Mouse (Mus musculus) cerebellum, adult 8-10 months (tissue): ENCODE results near the gene Hsdl2.
A peak's percentile ranks its signal among the peaks of the same experiment; 100 is the strongest.
"Not testable (repeated sequence)": the region's sequence is repeated elsewhere in the genome, so short reads cannot be mapped to it uniquely, and the experiment has no call there.

Experiments used
- DNase-seq: peaks from one replicate; pipeline ENCODE4 v3.0.0; 2022

Hsdl2 gene

GRCm38 (mm10) chr4:59581314-59582185, at the start of gene Hsdl2:
Gene Hsdl2 (plus strand): TSS chr4:59581563.
- peak; percentile 99 for DNase-seq

DNA sequence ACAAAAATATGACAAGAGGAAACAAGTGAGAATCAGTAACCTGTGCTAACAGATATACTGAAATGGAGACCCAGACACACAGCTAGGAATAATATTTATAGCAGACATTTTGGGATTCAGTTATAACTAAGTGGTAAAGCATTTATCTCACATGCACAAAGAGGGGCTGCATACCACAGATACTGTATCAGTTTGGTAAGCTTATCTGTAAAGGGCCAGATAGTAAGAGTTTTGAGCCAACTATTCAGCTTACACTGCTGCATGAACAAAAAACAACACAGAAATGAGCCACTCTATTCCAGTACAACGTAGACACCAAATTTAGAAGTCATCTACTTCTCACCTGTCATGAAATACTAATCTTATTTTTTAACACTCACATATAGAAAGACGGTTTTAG, 48.1 kb upstream of the Hsdl2 start:
- DNase-seq = no peak

DNA sequence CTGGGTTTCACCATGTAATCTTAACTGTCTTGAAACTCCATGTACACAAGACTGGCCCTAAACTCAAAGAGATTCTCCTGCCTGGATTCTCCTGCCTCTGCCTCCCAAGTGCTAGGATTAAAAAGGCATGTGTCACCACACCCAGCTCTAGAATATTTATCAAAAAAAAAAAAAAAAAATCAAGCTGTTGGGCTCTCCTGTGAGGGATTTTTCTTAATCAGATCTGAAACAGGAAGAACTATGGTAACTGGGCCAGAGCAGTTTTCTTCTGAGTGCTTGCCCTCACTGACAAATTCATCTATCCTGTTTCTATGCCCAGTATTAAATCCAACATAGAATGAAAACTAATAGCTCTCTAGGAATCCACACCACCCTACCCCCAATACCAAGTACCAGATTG, 45.7 kb upstream of the Hsdl2 start:
- no peak for DNase-seq

GRCm38 (mm10) chr4:59536281-59536680, 45.1 kb upstream of the Hsdl2 start:
- no peak for DNase-seq

- DNase-seq = no peak
Measured at GRCm38 (mm10) chr4:59543006-59543405, 38.4 kb upstream of the Hsdl2 start.

GRCm38 (mm10) chr4:59544654-59545053, 36.7 kb upstream of the Hsdl2 start:
- DNase-seq = no peak

- no peak for DNase-seq
Measured at GRCm38 (mm10) chr4:59546285-59547071, 34.9 kb upstream of the Hsdl2 start.

DNA sequence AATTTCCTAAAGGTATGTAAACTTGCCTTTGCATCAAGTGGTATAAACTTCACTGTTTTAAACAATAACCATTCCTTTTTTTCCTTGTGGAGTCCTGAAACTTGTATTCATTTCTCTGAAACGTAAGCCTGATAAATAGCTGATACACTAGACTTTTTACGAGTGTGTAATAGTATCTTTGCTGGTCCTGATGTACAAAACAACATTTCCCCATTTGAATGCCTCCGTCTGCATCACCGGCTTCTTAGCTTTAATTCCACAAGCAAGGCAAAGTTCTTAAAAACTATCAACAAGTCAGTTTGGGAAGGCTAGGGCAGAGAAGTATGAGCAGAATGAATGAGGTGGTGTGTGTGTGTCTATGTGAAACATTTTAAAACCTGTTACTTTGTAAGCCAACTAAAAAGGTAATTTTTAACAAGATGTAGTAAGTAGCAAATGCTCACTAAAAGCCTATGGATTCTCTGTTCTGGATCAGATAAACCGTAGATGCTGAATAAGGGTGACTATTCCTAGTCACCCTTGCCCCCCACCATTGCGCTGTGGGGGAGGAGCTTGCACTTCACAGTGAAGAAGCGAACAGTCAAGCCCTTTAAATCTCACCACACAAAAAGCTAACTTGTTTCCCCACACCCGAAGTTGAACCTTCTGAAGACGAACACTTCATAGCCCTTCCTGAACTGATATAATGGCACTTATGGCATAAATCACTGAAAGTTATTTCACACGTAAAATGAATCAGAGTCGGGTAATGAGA, 34.0 kb upstream of the Hsdl2 start:
- no peak for DNase-seq

- DNase-seq = peak; percentile 8
Measured at GRCm38 (mm10) chr4:59548011-59548559, 33.3 kb upstream of the Hsdl2 start.

- DNase-seq = peak; percentile 54
Measured at GRCm38 (mm10) chr4:59548560-59549174, 32.7 kb upstream of the Hsdl2 start.

DNA sequence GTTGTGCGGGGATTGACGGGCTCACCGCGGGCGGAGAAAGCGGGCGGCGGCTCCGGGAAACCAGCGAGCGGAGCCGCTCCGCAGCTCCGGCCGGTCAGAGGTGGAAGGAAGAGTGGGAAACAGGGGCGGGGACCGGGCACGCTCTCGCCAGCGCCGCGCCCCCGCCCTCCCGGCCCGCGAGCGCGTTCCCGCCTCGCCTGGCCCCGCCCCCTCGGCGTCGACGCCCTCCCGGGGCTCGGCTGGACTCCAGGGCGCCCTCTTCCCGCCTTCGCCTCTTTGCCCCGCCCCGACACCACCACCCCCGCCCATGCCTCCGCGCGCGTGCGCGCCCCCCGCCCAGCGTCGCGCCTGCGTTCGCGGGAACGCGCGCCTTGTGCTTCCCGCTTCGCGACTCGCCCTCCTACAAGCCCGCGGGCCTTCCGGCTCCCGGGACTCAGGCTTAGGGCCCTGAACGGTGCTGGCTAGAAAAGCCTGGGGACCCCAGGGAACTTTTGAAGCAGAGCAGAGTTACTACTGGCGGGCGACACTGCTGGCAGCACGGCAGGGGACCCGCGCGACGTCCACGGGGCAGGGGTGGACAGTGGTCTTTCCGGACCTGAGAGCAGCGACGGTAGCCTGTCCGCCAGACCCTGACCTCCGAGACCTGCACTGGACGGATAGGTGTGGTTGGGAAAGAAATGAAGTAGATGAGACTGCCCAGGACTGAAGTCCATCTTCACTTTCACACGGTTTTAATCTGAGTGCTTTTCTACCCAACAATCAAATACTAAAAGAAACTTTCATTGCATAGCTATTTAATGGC, 32.0 kb upstream of the Hsdl2 start, which contains the start of gene Ptbp3:
TSS of gene Ptbp3 (minus strand) at position 190 of the 802 bp plus-strand sequence.
- peak; percentile 87 for DNase-seq

GRCm38 (mm10) chr4:59549977-59550560, 31.3 kb upstream of the Hsdl2 start:
- DNase-seq = no peak

GRCm38 (mm10) chr4:59551901-59552300, 29.5 kb upstream of the Hsdl2 start:
- no peak for DNase-seq

DNA sequence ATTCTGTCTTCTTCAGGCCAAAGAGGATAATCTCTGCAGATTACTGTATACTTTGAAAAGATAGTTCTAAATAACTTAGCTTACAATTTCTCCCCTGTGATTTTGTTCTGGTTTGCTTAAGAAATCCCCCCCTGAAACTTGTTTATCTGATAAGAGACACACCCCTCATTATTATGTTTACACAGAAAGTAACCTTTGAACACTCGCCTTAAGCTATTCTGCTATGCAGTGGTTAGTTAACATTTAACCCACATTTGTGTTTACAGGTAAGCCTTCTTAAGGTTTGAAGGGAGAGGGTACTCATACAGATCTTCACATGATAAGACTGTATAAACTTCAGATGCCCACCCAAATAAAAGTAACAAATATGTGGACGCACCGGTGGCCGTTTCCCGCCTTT, 28.5 kb upstream of the Hsdl2 start:
- no peak for DNase-seq

GRCm38 (mm10) chr4:59553576-59553975, 27.8 kb upstream of the Hsdl2 start:
- no peak for DNase-seq

DNA sequence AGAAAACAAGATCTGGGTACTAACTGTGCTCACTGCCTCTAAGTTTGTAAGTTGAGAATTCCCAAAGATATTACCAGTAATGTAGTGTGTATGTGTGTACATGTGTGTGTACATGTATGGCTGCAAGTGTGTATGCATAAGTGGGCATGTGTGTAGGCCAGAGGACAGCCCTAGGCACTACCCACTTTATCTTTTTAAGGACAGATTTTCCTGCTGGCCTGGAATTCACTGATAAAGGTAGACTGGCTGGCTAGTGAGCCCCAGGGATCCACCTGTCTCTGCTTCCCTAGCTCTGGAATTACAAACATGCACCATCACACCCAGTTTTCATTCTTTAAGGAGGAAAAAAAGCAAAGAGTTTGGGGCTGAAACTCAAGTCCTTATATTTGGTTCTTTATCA, 26.2 kb upstream of the Hsdl2 start:
- DNase-seq = no peak

DNA sequence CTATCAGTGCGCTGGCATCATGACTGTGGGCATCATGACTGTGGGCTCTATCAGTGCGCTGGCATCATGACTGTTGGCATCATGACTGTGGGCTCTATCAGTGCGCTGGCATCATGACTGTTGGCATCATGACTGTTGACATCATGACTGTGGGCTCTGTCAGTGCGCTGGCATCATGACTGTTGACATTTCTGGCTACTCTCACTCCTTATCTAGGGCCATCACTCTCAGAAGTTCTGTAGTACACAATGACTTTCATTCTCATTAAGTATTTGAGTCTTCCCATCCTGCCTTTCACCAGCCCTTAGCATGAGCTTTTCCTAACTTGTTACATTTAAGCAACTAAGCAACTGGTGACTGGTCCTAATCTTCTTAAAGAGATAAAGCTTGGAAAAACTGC, 24.0 kb upstream of the Hsdl2 start:
- DNase-seq = not testable (repeated sequence)

DNA sequence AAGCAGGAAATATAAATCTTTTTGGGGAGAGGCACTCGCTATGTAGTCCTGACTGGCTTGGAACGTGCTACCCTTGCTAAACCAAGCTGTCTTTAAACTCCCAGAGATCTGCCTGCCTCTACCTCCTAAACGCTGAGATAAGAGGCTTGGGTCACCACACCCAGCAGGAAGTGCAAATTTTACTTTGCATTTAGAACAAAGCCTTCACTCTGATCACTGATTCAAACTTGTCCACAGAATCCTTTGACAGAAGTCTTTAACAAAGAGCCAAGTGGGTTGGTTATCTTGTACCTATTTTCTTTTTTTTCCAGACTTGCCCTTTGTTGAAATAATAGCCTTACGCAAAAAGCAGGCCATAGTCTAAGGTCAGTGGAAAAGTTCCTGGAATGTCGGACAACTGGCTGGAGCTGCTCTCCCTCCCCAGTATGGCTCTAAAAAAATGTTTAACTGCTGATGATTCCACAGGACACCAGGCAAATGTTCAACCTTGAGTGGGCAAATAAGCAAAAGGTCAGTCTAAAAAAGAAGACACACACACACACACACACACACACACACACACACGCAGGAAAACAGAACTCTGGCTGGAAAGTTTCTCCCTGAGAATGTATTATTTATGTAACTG, 23.2 kb upstream of the Hsdl2 start:
- no peak for DNase-seq

GRCm38 (mm10) chr4:59560141-59560540, 21.2 kb upstream of the Hsdl2 start:
- no peak for DNase-seq

- DNase-seq = no peak
Measured at GRCm38 (mm10) chr4:59564128-59564527, 17.2 kb upstream of the Hsdl2 start.
